Mouse (Mus musculus) lung, adult 2 months (tissue): ENCODE measurements around the gene Olfr1278.

Source experiments
- CTCF ChIP-seq: fragments of 200-500 bp; IDR thresholded peaks from 2 replicates; pipeline ENCODE4 v1.5.1; 2011; ENCODE audit warnings: mild to moderate bottlenecking, low read length, control low read depth; ENCODE audit not compliant: insufficient read depth
- POLR2A ChIP-seq: fragments of 200-500 bp; IDR thresholded peaks from 2 replicates; pipeline ENCODE4 v1.6.1; 2011; ENCODE audit warnings: low read depth, mild to moderate bottlenecking, control low read depth, low read length, borderline replicate concordance; ENCODE audit errors: extremely low read depth

GRCm38 (mm10) chr2:111298541-111298940 is 8.6 kb downstream of the Olfr1278 start:
- TF ChIP-seq POLR2A (no peak), CTCF (no peak)
